8 mouse cellular contexts compared by ENCODE assay signal in the genomic region with DNA sequence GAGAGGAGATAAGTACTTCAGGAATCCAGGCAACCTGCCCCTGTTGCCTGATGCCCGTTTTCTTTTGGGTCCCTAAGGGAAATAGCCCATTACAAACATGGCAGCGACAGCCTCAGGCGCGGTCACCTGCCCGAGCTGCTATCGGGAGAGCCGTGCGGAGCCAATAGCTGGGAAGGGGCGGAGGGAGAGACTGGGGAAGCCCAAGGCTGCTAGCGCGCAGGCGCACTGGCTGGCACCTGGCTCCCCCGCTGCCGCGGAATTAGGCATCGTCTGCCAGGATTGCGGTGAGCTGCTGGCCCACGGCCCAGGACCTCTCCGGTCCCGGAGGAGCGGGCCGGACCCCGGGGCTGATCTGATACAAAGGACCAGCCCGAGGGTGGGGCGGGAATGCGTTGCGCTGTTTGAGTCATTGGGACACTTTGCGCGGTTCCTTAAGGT. TPM values are rescaled to one million over a fixed set of nuclear protein-coding genes. Genes with fewer than 3 reads are reported as not detected.
DNase-seq lines count a peak whose midpoint lies in the region; ATAC-seq and TF ChIP-seq lines count a peak whose summit lies in the region.

No protein-coding gene starts in this region.

- H3K9me3 ChIP-seq in heart, embryonic 11.5 days (replicated peaks; ENCODE audit: control insufficient read depth, low read length): no peaks in the 10 kb centered on the region
- H3K9me3 ChIP-seq in kidney, embryonic 15.5 days (replicated peaks): no peaks in the 10 kb centered on the region

- H3K4me3 ChIP-seq in embryonic fibroblast, embryonic 13.5 days (ENCODE audit: insufficient read depth, low read length): peak overlapping the region; percentile 29
- H3K4me3 ChIP-seq in heart, embryonic 11.5 days (ENCODE audit: low read depth, low read length): peak overlapping the region; percentile 51
- peak overlapping the region; percentile 54 for H3K4me3 ChIP-seq in kidney, embryonic 15.5 days (replicated peaks)

- 1% methylated on average over 29 of the region's 29 CpGs for WGBS in heart, embryonic 11.5 days (ENCODE audit: insufficient replicate concordance)
- WGBS in kidney, embryonic 15.5 days: under 1% methylated on average over 29 of the region's 29 CpGs

- no peak overlapping the region for H3K27ac ChIP-seq in embryonic fibroblast, embryonic 13.5 days (ENCODE audit: insufficient read depth, low read length)
- no peak overlapping the region for H3K27ac ChIP-seq in heart, embryonic 11.5 days (ENCODE audit: low read depth, low read length)
- H3K27ac ChIP-seq in kidney, embryonic 15.5 days: no peak overlapping the region

- peaks cover 20% of the 10 kb centered on the region for H3K27me3 ChIP-seq in heart, embryonic 11.5 days (ENCODE audit: control insufficient read depth, insufficient read depth, low read length)
- H3K27me3 ChIP-seq in kidney, embryonic 15.5 days: peaks cover 12% of the 10 kb centered on the region

- H3K9ac ChIP-seq in heart, embryonic 11.5 days (ENCODE audit: low read depth, low read length): peak overlapping the region; percentile 66
- peak overlapping the region; percentile 48 for H3K9ac ChIP-seq in kidney, embryonic 15.5 days

- TF ChIP-seq POLR2A in embryonic fibroblast, embryonic 13.5 days (IDR thresholded peaks at IDR 0.05; ENCODE audit: low read depth, low read length): no peak

- TF ChIP-seq CTCF in embryonic fibroblast, embryonic 13.5 days (IDR thresholded peaks at IDR 0.05; ENCODE audit: borderline replicate concordance, insufficient read depth, low read length): no peak

- peak; percentile 84 for ATAC-seq in heart, embryonic 11.5 days (replicated peaks; ENCODE audit: insufficient number of reproducible peaks, low FRiP score, low TSS enrichment)
- ATAC-seq in kidney, embryonic 15.5 days (replicated peaks; ENCODE audit: low FRiP score): peak; percentile 90
- peak; percentile 90 for ATAC-seq in monocyte, adult 5-6 weeks (replicated peaks; ENCODE audit: insufficient number of reproducible peaks, low FRiP score, low TSS enrichment, poor library complexity, severe bottlenecking)

- peaks cover 8% of the 10 kb centered on the region; the same call in 1 of the 2 replicates for H3K4me1 ChIP-seq in embryonic fibroblast, embryonic 13.5 days (ENCODE audit: control insufficient read depth, insufficient read depth, low read length)
- peaks cover 5% of the 10 kb centered on the region for H3K4me1 ChIP-seq in heart, embryonic 11.5 days (ENCODE audit: control insufficient read depth, insufficient read depth, low read length)
- H3K4me1 ChIP-seq in kidney, embryonic 15.5 days: peaks cover 20% of the 10 kb centered on the region

- H3K36me3 ChIP-seq in heart, embryonic 11.5 days (ENCODE audit: control insufficient read depth, insufficient read depth, low read length): no peaks in the 10 kb centered on the region
- no peaks in the 10 kb centered on the region for H3K36me3 ChIP-seq in kidney, embryonic 15.5 days

- H3K4me2 ChIP-seq in heart, embryonic 11.5 days: peak overlapping the region; percentile 86
- H3K4me2 ChIP-seq in kidney, embryonic 15.5 days: peak overlapping the region; percentile 77

- peak; percentile 63 to 66 for DNase-seq in B cell, adult 2 months
- DNase-seq in brain, adult 2 months (ENCODE audit: low read depth, low spot score): peak; percentile 98
- peak; percentile 94 for DNase-seq in liver
- peak; percentile 81 for DNase-seq in spleen, postnatal 36 days (ENCODE audit: low spot score in 2 of 2)

RNA-seq across cellular contexts. Expression of gene 2310034G01Rik, which starts 6.6 kb away (rescaled TPM):
- polyA plus RNA-seq in embryonic fibroblast, embryonic 13.5 days (2011; ENCODE audit: insufficient read length, low read depth, missing spikeins): 0.48 and 0.51 TPM in 2 replicates
- 0.90 and 1.0 TPM in 2 replicates for polyA plus RNA-seq in heart, embryonic 11.5 days (2014; fragmentation: Nextera tagmentation; extraction: Ambion mirVana)
- 2.0 and 2.6 TPM in 2 replicates for polyA plus RNA-seq in kidney, embryonic 15.5 days (2015; fragmentation: Nextera tagmentation; extraction: Ambion mirVana)
- total RNA-seq in monocyte, adult 5-6 weeks (2017): 1.5 TPM in 2 of 3 replicates, not detected in the other

RNA-seq across cellular contexts. Expression of gene Mfsd13a, which starts 15.8 kb away (rescaled TPM):
- polyA plus RNA-seq in embryonic fibroblast, embryonic 13.5 days (2011; ENCODE audit: insufficient read length, low read depth, missing spikeins): 1.3 and 1.6 TPM in 2 replicates
- 3.1 and 4.0 TPM in 2 replicates for polyA plus RNA-seq in heart, embryonic 11.5 days (2014; fragmentation: Nextera tagmentation; extraction: Ambion mirVana)
- 12.5 and 15.0 TPM in 2 replicates for polyA plus RNA-seq in kidney, embryonic 15.5 days (2015; fragmentation: Nextera tagmentation; extraction: Ambion mirVana)
- total RNA-seq in monocyte, adult 5-6 weeks (2017): 0.57 to 2.9 TPM (median 0.75 TPM) in 3 replicates

RNA-seq across cellular contexts. Expression of gene Cuedc2, which starts 18.2 kb away (rescaled TPM):
- polyA plus RNA-seq in embryonic fibroblast, embryonic 13.5 days (2011; ENCODE audit: insufficient read length, low read depth, missing spikeins): 62.4 and 67.7 TPM in 2 replicates
- polyA plus RNA-seq in heart, embryonic 11.5 days (2014; fragmentation: Nextera tagmentation; extraction: Ambion mirVana): 124 and 139 TPM in 2 replicates
- 158 and 177 TPM in 2 replicates for polyA plus RNA-seq in kidney, embryonic 15.5 days (2015; fragmentation: Nextera tagmentation; extraction: Ambion mirVana)
- 43.0 to 58.3 TPM (median 56.0 TPM) in 3 replicates for total RNA-seq in monocyte, adult 5-6 weeks (2017)

RNA-seq across cellular contexts. Expression of gene Fbxl15, which starts 28.7 kb away (rescaled TPM):
- 3.2 and 3.9 TPM in 2 replicates for polyA plus RNA-seq in embryonic fibroblast, embryonic 13.5 days (2011; ENCODE audit: insufficient read length, low read depth, missing spikeins)
- 9.6 and 9.7 TPM in 2 replicates for polyA plus RNA-seq in heart, embryonic 11.5 days (2014; fragmentation: Nextera tagmentation; extraction: Ambion mirVana)
- polyA plus RNA-seq in kidney, embryonic 15.5 days (2015; fragmentation: Nextera tagmentation; extraction: Ambion mirVana): 18.2 and 20.1 TPM in 2 replicates
- 1.2 to 3.0 TPM (median 2.2 TPM) in 3 replicates for total RNA-seq in monocyte, adult 5-6 weeks (2017)

RNA-seq across cellular contexts. Expression of gene Psd, which starts 29.8 kb away (rescaled TPM):
- 1.5 and 2.7 TPM in 2 replicates for polyA plus RNA-seq in embryonic fibroblast, embryonic 13.5 days (2011; ENCODE audit: insufficient read length, low read depth, missing spikeins)
- 8.8 and 9.1 TPM in 2 replicates for polyA plus RNA-seq in heart, embryonic 11.5 days (2014; fragmentation: Nextera tagmentation; extraction: Ambion mirVana)
- polyA plus RNA-seq in kidney, embryonic 15.5 days (2015; fragmentation: Nextera tagmentation; extraction: Ambion mirVana): 3.9 and 7.2 TPM in 2 replicates
- total RNA-seq in monocyte, adult 5-6 weeks (2017): 0.76 TPM in 1 of 3 replicates, not detected in the others
